Mouse (Mus musculus): ENCODE measurements around the gene Kcnj15. TPM values are rescaled to one million over a fixed set of nuclear protein-coding genes. Genes with fewer than 3 reads are reported as not detected.

Kcnj15 gene
- total RNA-seq, 1 experiment from 2014 or later, result not detected

- ATAC-seq (ENCODE audit: extremely low read depth, insufficient number of reproducible peaks, low FRiP score, poor library complexity, severe bottlenecking), result no peak
Measured at GRCm38 (mm10) chr16:95284085-95284727, 26.8 kb downstream of the Kcnj15 start.

- no peak for ATAC-seq (ENCODE audit: extremely low read depth, insufficient number of reproducible peaks, low FRiP score, poor library complexity, severe bottlenecking)
Measured at GRCm38 (mm10) chr16:95285043-95285442, 27.7 kb downstream of the Kcnj15 start.

GRCm38 (mm10) chr16:95285767-95286166 lies 28.4 kb downstream of the Kcnj15 start:
- no peak for ATAC-seq (ENCODE audit: extremely low read depth, insufficient number of reproducible peaks, low FRiP score, poor library complexity, severe bottlenecking)

GRCm38 (mm10) chr16:95287656-95288055 lies 30.3 kb downstream of the Kcnj15 start:
- ATAC-seq (ENCODE audit: extremely low read depth, insufficient number of reproducible peaks, low FRiP score, poor library complexity, severe bottlenecking), result no peak

GRCm38 (mm10) chr16:95289375-95289774 lies 32.0 kb downstream of the Kcnj15 start:
- ATAC-seq (ENCODE audit: extremely low read depth, insufficient number of reproducible peaks, low FRiP score, poor library complexity, severe bottlenecking), result no peak

- ATAC-seq (ENCODE audit: extremely low read depth, insufficient number of reproducible peaks, low FRiP score, poor library complexity, severe bottlenecking), result no peak
Measured at GRCm38 (mm10) chr16:95291450-95292101, 34.2 kb downstream of the Kcnj15 start.

- ATAC-seq (ENCODE audit: extremely low read depth, insufficient number of reproducible peaks, low FRiP score, poor library complexity, severe bottlenecking), result no peak
Measured at GRCm38 (mm10) chr16:95292843-95293505, 35.6 kb downstream of the Kcnj15 start.

- ATAC-seq (ENCODE audit: extremely low read depth, insufficient number of reproducible peaks, low FRiP score, poor library complexity, severe bottlenecking), result no peak
Measured at GRCm38 (mm10) chr16:95297651-95298050, 40.3 kb downstream of the Kcnj15 start.

- ATAC-seq (ENCODE audit: extremely low read depth, insufficient number of reproducible peaks, low FRiP score, poor library complexity, severe bottlenecking), result no peak
Measured at GRCm38 (mm10) chr16:95301667-95302066, 44.3 kb downstream of the Kcnj15 start.

- no peak for ATAC-seq (ENCODE audit: extremely low read depth, insufficient number of reproducible peaks, low FRiP score, poor library complexity, severe bottlenecking)
Measured at GRCm38 (mm10) chr16:95303676-95304075, 46.3 kb downstream of the Kcnj15 start.

GRCm38 (mm10) chr16:95307823-95308360 lies 50.5 kb downstream of the Kcnj15 start:
- no peak for ATAC-seq (ENCODE audit: extremely low read depth, insufficient number of reproducible peaks, low FRiP score, poor library complexity, severe bottlenecking)

GRCm38 (mm10) chr16:95321945-95322625 lies 64.7 kb downstream of the Kcnj15 start:
- no peak for ATAC-seq (ENCODE audit: extremely low read depth, insufficient number of reproducible peaks, low FRiP score, poor library complexity, severe bottlenecking)

- ATAC-seq (ENCODE audit: extremely low read depth, insufficient number of reproducible peaks, low FRiP score, poor library complexity, severe bottlenecking), result no peak
Measured at GRCm38 (mm10) chr16:95332159-95332558, 74.8 kb downstream of the Kcnj15 start.

- peak; percentile 54 for ATAC-seq (ENCODE audit: extremely low read depth, insufficient number of reproducible peaks, low FRiP score, poor library complexity, severe bottlenecking)
Measured at GRCm38 (mm10) chr16:95340885-95341791, 83.8 kb downstream of the Kcnj15 start.

GRCm38 (mm10) chr16:95342030-95342429 lies 84.7 kb downstream of the Kcnj15 start:
- no peak for ATAC-seq (ENCODE audit: extremely low read depth, insufficient number of reproducible peaks, low FRiP score, poor library complexity, severe bottlenecking)

- ATAC-seq (ENCODE audit: extremely low read depth, insufficient number of reproducible peaks, low FRiP score, poor library complexity, severe bottlenecking), result no peak
Measured at GRCm38 (mm10) chr16:95344961-95345360, 87.6 kb downstream of the Kcnj15 start.

- peak; percentile 55; the same call in 1 of the 2 replicates for ATAC-seq (ENCODE audit: extremely low read depth, insufficient number of reproducible peaks, low FRiP score, poor library complexity, severe bottlenecking)
Measured at GRCm38 (mm10) chr16:95345882-95346281, 88.5 kb downstream of the Kcnj15 start.

- no peak for ATAC-seq (ENCODE audit: extremely low read depth, insufficient number of reproducible peaks, low FRiP score, poor library complexity, severe bottlenecking)
Measured at GRCm38 (mm10) chr16:95347202-95347601, 89.8 kb downstream of the Kcnj15 start.
